Mouse (Mus musculus): Measurements from ENCODE around the gene Gm5414.

- TF ChIP-seq GATA1 (IDR thresholded peaks at IDR 0.05; ENCODE audit: borderline replicate concordance, low read length) (no peak), FLI1 (IDR thresholded peaks at IDR 0.05; ENCODE audit: low read length) (no peak)
Observed at GRCm38 (mm10) chr15:101647280-101647679, 19.3 kb upstream of the Gm5414 start, which contains the start of gene Gm5478.
